Mouse (Mus musculus): ENCODE results near the gene Cnn1. TPM values are rescaled to one million over a fixed set of nuclear protein-coding genes. Genes with fewer than 3 reads are reported as not detected.

The Cnn1 gene
- polyA plus RNA-seq (2014; fragmentation: Nextera tagmentation; extraction: Ambion mirVana) = 1.00 and 1.2 TPM in 2 replicates

- Histone ChIP-seq H3K4me2 (ENCODE audit: low read depth, low read length, severe bottlenecking) (no peak within 1 kb of the TSS), H3K36me3 (ENCODE audit: control insufficient read depth, insufficient read depth, low read length) (no peaks in the 10 kb centered on the region), H3K4me3 (ENCODE audit: low read depth, low read length) (no peak within 1 kb of the TSS), H3K27me3 (ENCODE audit: control insufficient read depth, insufficient read depth, low read length) (peaks cover 18% of the 10 kb centered on the region), H3K27ac (ENCODE audit: low read depth, low read length) (no peak within 1 kb of the TSS), H3K9ac (ENCODE audit: low read length) (no peak within 1 kb of the TSS), H3K9me3 (ENCODE audit: control insufficient read depth, low read length) (no peaks in the 10 kb centered on the region), H3K4me1 (replicated peaks; ENCODE audit: control insufficient read depth, insufficient read depth, low read length) (0 out of 2 replicates have a peak, but pooled peaks cover 2% of the 10 kb centered on the region)
- 8% methylated on average over 14 of the region's 14 CpGs for WGBS
- DNase-seq (ENCODE audit: low spot score) (no peak), ATAC-seq (replicated peaks; ENCODE audit: low FRiP score) (no peak)
Observed at GRCm38 (mm10) chr9:22098993-22099696, at the start of gene Cnn1. Gene Cnn1 (plus strand): TSS chr9:22099216.

- DNase-seq (ENCODE audit: low spot score) (no peak), ATAC-seq (replicated peaks; ENCODE audit: low FRiP score) (no peak)
- peak overlapping the region; percentile 64; the same call in 1 of the 2 replicates for H3K4me2 ChIP-seq (ENCODE audit: low read depth, low read length, severe bottlenecking)
- no peaks in the 10 kb centered on the region for H3K9me3 ChIP-seq (ENCODE audit: control insufficient read depth, low read length)
- H3K36me3 ChIP-seq (ENCODE audit: control insufficient read depth, insufficient read depth, low read length) = no peaks in the 10 kb centered on the region
- peak overlapping the region; percentile 71; the same call in 1 of the 2 replicates for H3K27ac ChIP-seq (ENCODE audit: low read depth, low read length)
- H3K9ac ChIP-seq (ENCODE audit: low read length) = peak overlapping the region; percentile 82
- peak overlapping the region; percentile 82 for H3K4me3 ChIP-seq (ENCODE audit: low read depth, low read length)
- peaks cover 7% of the 10 kb centered on the region; the same call in 1 of the 2 replicates for H3K4me1 ChIP-seq (replicated peaks; ENCODE audit: control insufficient read depth, insufficient read depth, low read length)
- H3K27me3 ChIP-seq (ENCODE audit: control insufficient read depth, insufficient read depth, low read length) = peaks cover 11% of the 10 kb centered on the region; the same call in 1 of the 2 replicates
- WGBS = 54% methylated on average over 11 of the region's 11 CpGs
Observed at GRCm38 (mm10) chr9:22049315-22049714, 49.7 kb upstream of the Cnn1 start.

DNA sequence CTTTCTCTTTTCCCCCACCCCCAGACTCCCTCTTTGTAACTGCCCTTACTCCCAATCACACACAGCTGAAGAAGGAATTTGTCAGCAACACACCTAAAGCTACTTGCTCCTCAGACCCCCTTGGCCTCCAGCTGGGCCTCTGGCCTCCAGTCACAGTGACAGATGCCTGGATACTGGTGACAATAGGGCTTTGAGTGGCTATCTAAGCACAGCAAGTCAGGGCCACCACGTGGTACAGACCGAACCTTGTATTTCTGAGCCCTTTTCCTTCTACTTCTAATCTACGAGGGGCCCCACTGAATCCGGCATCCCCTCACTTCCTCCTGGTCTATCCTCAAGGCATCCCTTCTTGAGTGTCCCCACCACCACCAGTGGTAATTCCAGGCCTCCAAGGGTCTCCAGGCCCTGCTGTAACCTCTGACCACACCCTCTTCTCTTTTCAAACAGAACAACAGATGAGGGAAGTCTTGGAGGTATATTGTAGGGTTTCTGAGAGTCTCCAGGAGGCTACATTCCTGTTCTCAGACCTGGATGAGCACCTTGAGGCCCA lies 49.2 kb upstream of the Cnn1 start:
- Histone ChIP-seq H3K27ac (ENCODE audit: low read depth, low read length) (peak overlapping the region; percentile 71), H3K4me2 (ENCODE audit: low read depth, low read length, severe bottlenecking) (peak overlapping the region; percentile 64), H3K36me3 (ENCODE audit: control insufficient read depth, insufficient read depth, low read length) (no peaks in the 10 kb centered on the region), H3K4me1 (replicated peaks; ENCODE audit: control insufficient read depth, insufficient read depth, low read length) (peaks cover 7% of the 10 kb centered on the region; the same call in 1 of the 2 replicates), H3K9ac (ENCODE audit: low read length) (peak overlapping the region; percentile 82), H3K4me3 (ENCODE audit: low read depth, low read length) (peak overlapping the region; percentile 82), H3K9me3 (ENCODE audit: control insufficient read depth, low read length) (no peaks in the 10 kb centered on the region), H3K27me3 (ENCODE audit: control insufficient read depth, insufficient read depth, low read length) (peaks cover 11% of the 10 kb centered on the region; the same call in 1 of the 2 replicates)
- ATAC-seq (replicated peaks; ENCODE audit: low FRiP score) = no peak
- no peak for DNase-seq (ENCODE audit: low spot score)
- 34% methylated on average over 4 of the region's 4 CpGs for WGBS

DNA sequence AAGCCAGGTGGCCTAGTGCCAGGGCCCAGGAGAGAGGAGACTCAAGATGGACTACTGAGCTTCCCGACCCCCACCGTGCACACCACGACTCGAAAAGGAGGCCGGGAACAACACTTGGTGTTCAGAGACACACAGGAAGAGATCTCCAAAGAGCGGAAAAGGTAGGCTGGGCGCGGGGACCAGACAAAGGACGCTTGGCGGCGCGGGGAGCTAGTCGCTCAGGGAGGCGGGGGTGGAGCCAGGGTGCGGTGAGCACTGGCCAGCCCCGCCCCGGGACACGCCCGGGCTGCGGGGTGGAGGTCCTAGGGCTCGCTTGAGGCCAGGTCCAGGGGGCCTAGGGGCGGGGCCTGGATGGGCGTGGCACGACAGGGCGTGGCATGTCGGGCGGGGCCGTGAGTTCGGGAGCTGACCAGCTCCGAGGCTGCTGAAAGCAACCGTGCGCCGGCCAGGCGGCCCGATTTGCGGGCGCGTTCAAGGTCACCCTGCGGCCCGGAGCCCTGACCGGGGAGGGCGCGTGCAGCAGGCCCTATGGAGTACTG lies 48.6 kb upstream of the Cnn1 start:
- Histone ChIP-seq H3K36me3 (ENCODE audit: control insufficient read depth, insufficient read depth, low read length) (no peaks in the 10 kb centered on the region), H3K9me3 (ENCODE audit: control insufficient read depth, low read length) (no peaks in the 10 kb centered on the region), H3K9ac (ENCODE audit: low read length) (peak overlapping the region; percentile 82), H3K27ac (ENCODE audit: low read depth, low read length) (peak overlapping the region; percentile 71), H3K27me3 (ENCODE audit: control insufficient read depth, insufficient read depth, low read length) (peaks cover 13% of the 10 kb centered on the region; the same call in 1 of the 2 replicates), H3K4me3 (ENCODE audit: low read depth, low read length) (peak overlapping the region; percentile 82), H3K4me1 (replicated peaks; ENCODE audit: control insufficient read depth, insufficient read depth, low read length) (peaks cover 7% of the 10 kb centered on the region; the same call in 1 of the 2 replicates), H3K4me2 (ENCODE audit: low read depth, low read length, severe bottlenecking) (peak overlapping the region; percentile 64)
- DNase-seq (ENCODE audit: low spot score) (peak; percentile 93), ATAC-seq (replicated peaks; ENCODE audit: low FRiP score) (peak; percentile 73)
- under 1% methylated on average over 33 of the region's 43 CpGs for WGBS

DNA sequence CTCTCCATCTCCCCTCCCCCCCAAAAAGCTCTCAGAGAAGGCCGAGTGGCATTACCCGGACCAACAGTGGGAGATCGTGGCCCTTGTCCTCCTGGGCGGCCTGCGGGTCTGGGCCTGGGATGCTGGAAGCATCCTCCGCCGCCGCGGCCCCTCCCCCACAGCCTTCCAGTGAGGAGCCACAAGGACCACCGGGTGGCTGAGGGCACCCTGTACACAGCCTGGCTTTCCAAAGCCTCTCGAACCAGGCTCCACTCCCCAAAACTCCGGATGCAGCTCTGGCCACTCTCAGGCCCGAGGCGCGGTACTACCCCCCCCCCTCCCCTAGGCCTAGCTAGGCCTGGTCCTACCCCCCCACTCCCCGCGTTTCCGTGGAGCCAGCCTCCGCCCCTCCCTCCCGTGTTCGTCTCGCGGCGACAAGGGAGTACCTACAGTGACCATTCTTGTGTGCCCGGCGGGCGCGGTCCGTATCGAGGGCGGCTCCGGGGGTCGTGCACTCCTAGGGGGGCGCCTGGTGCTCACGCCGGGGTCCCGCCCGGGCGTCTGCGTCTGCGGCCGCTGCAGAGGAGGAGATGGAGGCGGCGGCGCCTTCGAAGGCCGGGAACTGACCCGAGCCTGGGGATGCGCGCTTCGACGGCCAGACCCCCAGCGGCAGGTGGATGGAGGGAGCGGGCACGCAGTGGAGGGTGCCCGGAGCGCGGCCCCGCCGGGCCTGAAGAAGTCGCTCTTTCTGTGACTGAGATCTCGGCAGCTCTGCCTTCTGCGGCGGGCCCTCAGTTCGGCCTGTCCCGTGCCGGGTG lies 47.7 kb upstream of the Cnn1 start:
- DNase-seq (ENCODE audit: low spot score) = peak; percentile 83
- peaks cover 14% of the 10 kb centered on the region; the same call in 1 of the 2 replicates for H3K27me3 ChIP-seq (ENCODE audit: control insufficient read depth, insufficient read depth, low read length)
- no peaks in the 10 kb centered on the region for H3K9me3 ChIP-seq (ENCODE audit: control insufficient read depth, low read length)
- H3K4me1 ChIP-seq (replicated peaks; ENCODE audit: control insufficient read depth, insufficient read depth, low read length) = peaks cover 7% of the 10 kb centered on the region; the same call in 1 of the 2 replicates
- H3K4me2 ChIP-seq (ENCODE audit: low read depth, low read length, severe bottlenecking) = peak overlapping the region; percentile 64
- no peaks in the 10 kb centered on the region for H3K36me3 ChIP-seq (ENCODE audit: control insufficient read depth, insufficient read depth, low read length)
- H3K27ac ChIP-seq (ENCODE audit: low read depth, low read length) = peak overlapping the region; percentile 69
- peak; percentile 33 for ATAC-seq (replicated peaks; ENCODE audit: low FRiP score)
- peak overlapping the region; percentile 82 for H3K4me3 ChIP-seq (ENCODE audit: low read depth, low read length)
- peak overlapping the region; percentile 82 for H3K9ac ChIP-seq (ENCODE audit: low read length)
- WGBS = under 1% methylated on average over 59 of the region's 67 CpGs

- DNase-seq (ENCODE audit: low spot score) (peak; percentile 93), ATAC-seq (replicated peaks; ENCODE audit: low FRiP score) (peak; percentile 72)
- Histone ChIP-seq H3K27ac (ENCODE audit: low read depth, low read length) (peak within 1 kb of the TSS; percentile 69), H3K27me3 (ENCODE audit: control insufficient read depth, insufficient read depth, low read length) (peaks cover 14% of the 10 kb centered on the region; the same call in 1 of the 2 replicates), H3K4me2 (ENCODE audit: low read depth, low read length, severe bottlenecking) (peak within 1 kb of the TSS; percentile 64), H3K9ac (ENCODE audit: low read length) (peak within 1 kb of the TSS; percentile 82), H3K9me3 (ENCODE audit: control insufficient read depth, low read length) (no peaks in the 10 kb centered on the region), H3K36me3 (ENCODE audit: control insufficient read depth, insufficient read depth, low read length) (no peaks in the 10 kb centered on the region), H3K4me1 (replicated peaks; ENCODE audit: control insufficient read depth, insufficient read depth, low read length) (peaks cover 7% of the 10 kb centered on the region; the same call in 1 of the 2 replicates), H3K4me3 (ENCODE audit: low read depth, low read length) (peak within 1 kb of the TSS; percentile 82)
- WGBS = 0% methylated on average over 26 of the region's 28 CpGs
Observed at GRCm38 (mm10) chr9:22051958-22052254, 47.1 kb upstream of the Cnn1 start, which contains the start of gene Elavl3. Gene Elavl3 (minus strand): TSS chr9:22052023.

- WGBS = 43% methylated on average over 7 of the region's 7 CpGs
- Histone ChIP-seq H3K9ac (ENCODE audit: low read length) (no peak overlapping the region), H3K27ac (ENCODE audit: low read depth, low read length) (no peak overlapping the region), H3K36me3 (ENCODE audit: control insufficient read depth, insufficient read depth, low read length) (peaks cover 7% of the 10 kb centered on the region; the same call in 1 of the 2 replicates), H3K9me3 (ENCODE audit: control insufficient read depth, low read length) (no peaks in the 10 kb centered on the region), H3K27me3 (ENCODE audit: control insufficient read depth, insufficient read depth, low read length) (peaks cover 14% of the 10 kb centered on the region; the same call in 1 of the 2 replicates), H3K4me1 (replicated peaks; ENCODE audit: control insufficient read depth, insufficient read depth, low read length) (peaks cover 7% of the 10 kb centered on the region; the same call in 1 of the 2 replicates), H3K4me2 (ENCODE audit: low read depth, low read length, severe bottlenecking) (no peak overlapping the region), H3K4me3 (ENCODE audit: low read depth, low read length) (no peak overlapping the region)
- DNase-seq (ENCODE audit: low spot score) (no peak), ATAC-seq (replicated peaks; ENCODE audit: low FRiP score) (no peak)
Observed at GRCm38 (mm10) chr9:22053657-22054056, 45.4 kb upstream of the Cnn1 start.

Measured in forebrain, embryonic 11.5 days (tissue).